Mouse (Mus musculus) retina, postnatal 7 days (tissue): ENCODE results near the gene Kcnip2.
"Not testable (repeated sequence)": the region's sequence is repeated elsewhere in the genome, so short reads cannot be mapped to it uniquely, and the experiment has no call there.

Experiments
- DNase-seq: peaks from one replicate; pipeline ENCODE4 v3.0.0-alpha.2; 2012; ENCODE audit warnings: low read depth, low spot score

Gene Kcnip2

GRCm38 (mm10) chr19:45812115-45812514 lies 3.7 kb downstream of the Kcnip2 start:
- no peak for DNase-seq

GRCm38 (mm10) chr19:45811028-45811674 lies 4.7 kb downstream of the Kcnip2 start:
- DNase-seq = no peak

- DNase-seq = no peak
Measured at GRCm38 (mm10) chr19:45807732-45808131, 8.1 kb downstream of the Kcnip2 start.

- not testable (repeated sequence) for DNase-seq
Measured at GRCm38 (mm10) chr19:45805817-45806216, 10.0 kb downstream of the Kcnip2 start.

GRCm38 (mm10) chr19:45804593-45805368 lies 11.1 kb downstream of the Kcnip2 start:
- peak; percentile 38 for DNase-seq

GRCm38 (mm10) chr19:45803408-45803807 lies 12.5 kb downstream of the Kcnip2 start:
- no peak for DNase-seq

GRCm38 (mm10) chr19:45802702-45803101 lies 13.2 kb downstream of the Kcnip2 start:
- no peak for DNase-seq

- no peak for DNase-seq
Measured at GRCm38 (mm10) chr19:45796879-45797278, 19.0 kb downstream of the Kcnip2 start.

- no peak for DNase-seq
Measured at GRCm38 (mm10) chr19:45796061-45796556, 19.8 kb downstream of the Kcnip2 start.

GRCm38 (mm10) chr19:45795406-45795944 lies 20.4 kb downstream of the Kcnip2 start:
- no peak for DNase-seq

GRCm38 (mm10) chr19:45794718-45795117 lies 21.1 kb downstream of the Kcnip2 start:
- DNase-seq = no peak

GRCm38 (mm10) chr19:45792404-45792803 lies 23.5 kb downstream of the Kcnip2 start:
- DNase-seq = no peak

GRCm38 (mm10) chr19:45789888-45790874 lies 25.7 kb downstream of the Kcnip2 start:
- no peak for DNase-seq

- no peak for DNase-seq
Measured at GRCm38 (mm10) chr19:45789365-45789764, 26.5 kb downstream of the Kcnip2 start.

GRCm38 (mm10) chr19:45788337-45788736 lies 27.5 kb downstream of the Kcnip2 start:
- DNase-seq = no peak

GRCm38 (mm10) chr19:45787450-45787849 lies 28.4 kb downstream of the Kcnip2 start:
- DNase-seq = no peak

GRCm38 (mm10) chr19:45785470-45785869 lies 30.4 kb downstream of the Kcnip2 start:
- no peak for DNase-seq

- DNase-seq = no peak
Measured at GRCm38 (mm10) chr19:45783933-45784576, 31.8 kb downstream of the Kcnip2 start.

- DNase-seq = peak; percentile 99
Measured at GRCm38 (mm10) chr19:45783181-45783932, 32.5 kb downstream of the Kcnip2 start, which contains the start of gene Mgea5. TSS of gene Mgea5 (minus strand) at chr19:45783837.
